Mouse (Mus musculus) ES-E14 (cell line): ENCODE results near the gene Slc41a2.

Source experiments
- CHD2 ChIP-seq: IDR thresholded peaks from 2 replicates; pipeline ENCODE4 v1.6.1; 2014; ENCODE audit warnings: mild to moderate bottlenecking, low read depth, low read length, inconsistent platforms
- HCFC1 ChIP-seq: IDR thresholded peaks from 2 replicates; pipeline ENCODE4 v1.6.1; 2012; ENCODE audit warnings: low read length, inconsistent platforms, borderline replicate concordance; ENCODE audit not compliant: insufficient read depth
- MAFK ChIP-seq: IDR thresholded peaks from 2 replicates; pipeline ENCODE4 v1.6.1; 2014; ENCODE audit warnings: mild to moderate bottlenecking, low read depth, low read length, inconsistent platforms; ENCODE audit not compliant: insufficient read depth
- ZC3H11A ChIP-seq: IDR thresholded peaks from 2 replicates; pipeline ENCODE4 v1.6.1; 2012; ENCODE audit warnings: low read depth, mild to moderate bottlenecking, inconsistent platforms, low read length, borderline replicate concordance
- ZNF384 ChIP-seq: IDR thresholded peaks from 2 replicates; pipeline ENCODE4 v1.6.1; 2012; ENCODE audit warnings: low read depth, low read length, inconsistent platforms

GRCm38 (mm10) chr10:83184480-83185069 is 153.1 kb downstream of the Slc41a2 start:
- no peak for TF ChIP-seq MAFK
- TF ChIP-seq HCFC1 = no peak
- no peak for TF ChIP-seq CHD2
- no peak for TF ChIP-seq ZC3H11A
- no peak for TF ChIP-seq ZNF384
